In the genomic region with DNA sequence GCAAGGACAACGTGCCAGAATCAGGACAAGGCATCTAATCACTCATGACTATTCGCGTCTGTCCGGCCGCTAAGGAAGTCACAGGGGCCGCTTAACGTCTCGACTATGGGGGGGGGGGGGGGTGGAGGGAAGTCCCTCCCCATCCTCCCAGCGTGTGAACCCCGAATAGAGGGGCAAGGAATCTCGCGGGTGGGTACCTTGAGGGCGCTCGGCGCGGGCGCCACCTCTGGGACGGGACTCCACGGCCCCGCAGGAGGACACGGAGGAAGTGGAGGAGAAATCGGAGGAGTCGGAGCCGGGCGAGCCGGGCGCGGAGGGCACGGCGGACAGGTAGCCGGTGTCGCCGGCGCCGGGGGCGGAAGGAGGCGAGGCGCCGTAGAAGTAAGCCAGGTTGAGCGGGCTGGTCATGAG, we compare ENCODE assay signal across 7 mouse cellular contexts. TPM values are rescaled to one million over a fixed set of nuclear protein-coding genes. Genes with fewer than 3 reads are reported as not detected.
DNase-seq lines count a peak whose midpoint lies in the region; ATAC-seq and TF ChIP-seq lines count a peak whose summit lies in the region.

No protein-coding gene starts in this region.

- H3K9ac ChIP-seq in limb, embryonic 14.5 days (ENCODE audit: low read depth, low read length, severe bottlenecking) = peak overlapping the region; percentile 83
- peak overlapping the region; percentile 61 for H3K9ac ChIP-seq in midbrain, embryonic 16.5 days (ENCODE audit: low read depth, low read length)

- peaks cover 20% of the 10 kb centered on the region for H3K36me3 ChIP-seq in limb, embryonic 14.5 days (ENCODE audit: control insufficient read depth, insufficient read depth, low read length)
- no peaks in the 10 kb centered on the region for H3K36me3 ChIP-seq in midbrain, embryonic 16.5 days (ENCODE audit: control insufficient read depth, insufficient read depth, low read length)

- H3K27ac ChIP-seq in cortical plate, adult 2 months (ENCODE audit: insufficient read depth, low read length) = peak overlapping the region; percentile 92
- peak overlapping the region; percentile 77 for H3K27ac ChIP-seq in limb, embryonic 14.5 days (replicated peaks; ENCODE audit: low read depth, low read length)
- peak overlapping the region; percentile 13; the same call in 1 of the 2 replicates for H3K27ac ChIP-seq in midbrain, embryonic 16.5 days (ENCODE audit: low read length)

- peak overlapping the region; percentile 73 for H3K4me3 ChIP-seq in cortical plate, adult 2 months (ENCODE audit: insufficient read depth, low read length)
- peak overlapping the region; percentile 88 for H3K4me3 ChIP-seq in limb, embryonic 14.5 days (replicated peaks; ENCODE audit: low read length)
- peak overlapping the region; percentile 74 for H3K4me3 ChIP-seq in midbrain, embryonic 16.5 days (ENCODE audit: low read depth, low read length)

- H3K4me1 ChIP-seq in cortical plate, adult 2 months (ENCODE audit: control insufficient read depth, insufficient read depth, low read length) = peaks cover 3% of the 10 kb centered on the region; the same call in 1 of the 2 replicates
- H3K4me1 ChIP-seq in limb, embryonic 14.5 days (ENCODE audit: control insufficient read depth, insufficient read depth, low read length) = peaks cover 13% of the 10 kb centered on the region
- H3K4me1 ChIP-seq in midbrain, embryonic 16.5 days (ENCODE audit: control insufficient read depth, insufficient read depth, low read length) = peaks cover 12% of the 10 kb centered on the region

- no peak for TF ChIP-seq CTCF in cortical plate, adult 2 months (IDR thresholded peaks at IDR 0.05; ENCODE audit: extremely low read depth, insufficient read depth, low read length)

- intact Hi-C loops in heart, postnatal 10 days (cut with DNase I) = no loop called here

- no peak for TF ChIP-seq POLR2A in cortical plate, adult 2 months (IDR thresholded peaks at IDR 0.05; ENCODE audit: extremely low read depth, insufficient read depth, low read length)
- TF ChIP-seq POLR2A in limb, embryonic 14.5 days (IDR thresholded peaks at IDR 0.05; ENCODE audit: borderline replicate concordance, extremely low read depth, insufficient read depth, insufficient read length) = no peak

- H3K4me2 ChIP-seq in limb, embryonic 14.5 days (replicated peaks; ENCODE audit: low read depth, low read length, severe bottlenecking) = peak overlapping the region; percentile 83
- peak overlapping the region; percentile 73 for H3K4me2 ChIP-seq in midbrain, embryonic 16.5 days (ENCODE audit: low read length)

- WGBS in limb, embryonic 14.5 days = 0% methylated on average over 13 of the region's 40 CpGs
- WGBS in midbrain, embryonic 16.5 days = under 1% methylated on average over 34 of the region's 40 CpGs

- 0 out of 2 replicates have a peak, but pooled peaks have one; percentile 0 for ATAC-seq in limb, embryonic 14.5 days (ENCODE audit: low FRiP score, low read depth)
- ATAC-seq in midbrain, embryonic 16.5 days = peak; percentile 62

- DNase-seq in retina, adult 2 months (ENCODE audit: low read depth, low spot score) = peak; percentile 32
- DNase-seq in retina, embryonic 14.5 days (ENCODE audit: low spot score) = no peak
- peak; percentile 47 for DNase-seq in heart, postnatal 10 days
- DNase-seq in limb, embryonic 14.5 days (ENCODE audit: low spot score) = no peak
- DNase-seq in cerebellum, adult 11 months = no peak

- no peaks in the 10 kb centered on the region for H3K9me3 ChIP-seq in limb, embryonic 14.5 days (ENCODE audit: control insufficient read depth, low read length)
- H3K9me3 ChIP-seq in midbrain, embryonic 16.5 days (replicated peaks; ENCODE audit: control insufficient read depth, low read length, poor library complexity, severe bottlenecking) = no peaks in the 10 kb centered on the region

- H3K27me3 ChIP-seq in limb, embryonic 14.5 days (ENCODE audit: control insufficient read depth, insufficient read depth, low read length) = no peaks in the 10 kb centered on the region
- H3K27me3 ChIP-seq in midbrain, embryonic 16.5 days (ENCODE audit: control insufficient read depth, insufficient read depth, low read depth, low read length) = no peaks in the 10 kb centered on the region

RNA-seq across cellular contexts. Expression of gene Nfkbiz, which starts 17.1 kb away (rescaled TPM):
- 5.1 and 5.4 TPM in 2 replicates for polyA plus RNA-seq in cortical plate, adult 2 months (2012; rRNA removed)
- 1 to 10 TPM; 3.0 to 4.0 TPM for total RNA-seq in heart, postnatal 10 days (2021)
- polyA plus RNA-seq in limb, embryonic 14.5 days (2012; rRNA removed) = 9.2 and 10.0 TPM in 2 replicates
- polyA plus RNA-seq in limb, embryonic 14.5 days (2014; fragmentation: Nextera tagmentation; extraction: Ambion mirVana) = 5.0 and 5.3 TPM in 2 replicates
- 1.1 and 1.3 TPM in 2 replicates for polyA plus RNA-seq in midbrain, embryonic 16.5 days (2015; fragmentation: Nextera tagmentation; extraction: Ambion mirVana)

Comparison
In these comparisons a context has a peak if more than half of its experiments do, and no peak if none do; other contexts are left out.
1. DNase-seq: peak in retina, adult 2 months (single experiment) and heart, postnatal 10 days (2 of 2); none in retina, embryonic 14.5 days (single experiment), limb, embryonic 14.5 days (single experiment) and cerebellum, adult 11 months (single experiment).
2. H3K27ac ChIP-seq: peak in every context shown above with its lines; median percentile 92 in cortical plate, adult 2 months; 77 in limb, embryonic 14.5 days; 13 in midbrain, embryonic 16.5 days.
3. Peak in every context shown above with its lines, with median percentiles within 50 percentile points of each other: H3K4me3 ChIP-seq.